Mouse (Mus musculus) kidney, adult 11 months (tissue): ENCODE data around the gene Erp44.
A peak's percentile ranks its signal among the peaks of the same experiment; 100 is the strongest.

Source experiments
- DNase-seq: peaks from one replicate; pipeline ENCODE4 v3.0.0; 2022

Erp44 gene

GRCm38 (mm10) chr4:48279498-48280134 lies at the start of gene Erp44, which contains the start of gene Invs:
Erp44 (minus strand) TSS chr4:48279558.
Invs (plus strand) TSS chr4:48279760.
- DNase-seq, result peak; percentile 98

- no peak for DNase-seq
Measured at GRCm38 (mm10) chr4:48328042-48328441, 48.7 kb upstream of the Erp44 start.

- no peak for DNase-seq
Measured at GRCm38 (mm10) chr4:48327192-48327591, 47.8 kb upstream of the Erp44 start.

- no peak for DNase-seq
Measured at GRCm38 (mm10) chr4:48322095-48322494, 42.7 kb upstream of the Erp44 start.

- DNase-seq, result no peak
Measured at GRCm38 (mm10) chr4:48321276-48321675, 41.9 kb upstream of the Erp44 start.

GRCm38 (mm10) chr4:48316036-48316435 lies 36.7 kb upstream of the Erp44 start:
- no peak for DNase-seq

- no peak for DNase-seq
Measured at GRCm38 (mm10) chr4:48314814-48315213, 35.5 kb upstream of the Erp44 start.

- no peak for DNase-seq
Measured at GRCm38 (mm10) chr4:48287086-48287757, 7.9 kb upstream of the Erp44 start.

GRCm38 (mm10) chr4:48281121-48281520 lies 1.8 kb upstream of the Erp44 start:
- no peak for DNase-seq

GRCm38 (mm10) chr4:48278757-48279497 lies 431 bp downstream of the Erp44 start:
- no peak for DNase-seq

- DNase-seq, result peak; percentile 48
Measured at GRCm38 (mm10) chr4:48277011-48277410, 2.3 kb downstream of the Erp44 start.

GRCm38 (mm10) chr4:48275736-48276135 lies 3.6 kb downstream of the Erp44 start:
- no peak for DNase-seq

GRCm38 (mm10) chr4:48273119-48273829 lies 6.1 kb downstream of the Erp44 start:
- no peak for DNase-seq

- no peak for DNase-seq
Measured at GRCm38 (mm10) chr4:48271838-48272237, 7.5 kb downstream of the Erp44 start.

GRCm38 (mm10) chr4:48270532-48270931 lies 8.8 kb downstream of the Erp44 start:
- DNase-seq, result no peak

GRCm38 (mm10) chr4:48268127-48268526 lies 11.2 kb downstream of the Erp44 start:
- DNase-seq, result no peak

- no peak for DNase-seq
Measured at GRCm38 (mm10) chr4:48267683-48268082, 11.7 kb downstream of the Erp44 start.

GRCm38 (mm10) chr4:48258045-48258444 lies 21.3 kb downstream of the Erp44 start:
- DNase-seq, result no peak

GRCm38 (mm10) chr4:48253266-48253665 lies 26.1 kb downstream of the Erp44 start:
- no peak for DNase-seq

- DNase-seq, result no peak
Measured at GRCm38 (mm10) chr4:48244280-48244679, 35.1 kb downstream of the Erp44 start.

- no peak for DNase-seq
Measured at GRCm38 (mm10) chr4:48243737-48244136, 35.6 kb downstream of the Erp44 start.

GRCm38 (mm10) chr4:48242482-48242881 lies 36.9 kb downstream of the Erp44 start:
- DNase-seq, result no peak

- no peak for DNase-seq
Measured at GRCm38 (mm10) chr4:48239046-48239445, 40.3 kb downstream of the Erp44 start.
